ENCODE assay signal across 8 mouse cellular contexts in genomic region chr4:123904333-123905125, GRCm38 (mm10). TPM values are rescaled to one million over a fixed set of nuclear protein-coding genes. Genes with fewer than 3 reads are reported as not detected.
DNase-seq lines count a peak whose midpoint lies in the region; ATAC-seq lines count a peak whose summit lies in the region.

TSS of gene Mycbp (plus strand) at chr4:123904832.

- no peaks in the 10 kb centered on the region for H3K9me3 ChIP-seq in hindbrain, embryonic 15.5 days

- peak within 1 kb of the TSS; percentile 92 for H3K4me2 ChIP-seq in hindbrain, embryonic 15.5 days

- peak; percentile 99 for DNase-seq in T-cell, adult 2 months (ENCODE audit: low spot score)
- peak; percentile 99 for DNase-seq in cerebellum, postnatal 36 days
- peak; percentile 99 for DNase-seq in frontal cortex, postnatal 36 days (ENCODE audit: low spot score in 2 of 2)
- DNase-seq in left cerebral cortex, adult 11 months (ENCODE audit: low spot score) = peak; percentile 96
- DNase-seq in lung, postnatal 4 days = peak; percentile 99 to 100
- peak; percentile 99 for DNase-seq in retina, postnatal 7 days (ENCODE audit: low read depth, low spot score)
- DNase-seq in urinary bladder, adult 2 months (ENCODE audit: low spot score) = peak; percentile 100

- H3K36me3 ChIP-seq in hindbrain, embryonic 15.5 days = 0 out of 2 replicates have a peak, but pooled peaks cover 6% of the 10 kb centered on the region

- H3K27ac ChIP-seq in hindbrain, embryonic 15.5 days (replicated peaks) = peak within 1 kb of the TSS; percentile 80

- H3K9ac ChIP-seq in hindbrain, embryonic 15.5 days = peak within 1 kb of the TSS; percentile 79

- peaks cover 21% of the 10 kb centered on the region for H3K4me1 ChIP-seq in hindbrain, embryonic 15.5 days (replicated peaks)

- under 1% methylated on average over 49 of the region's 49 CpGs for WGBS in hindbrain, embryonic 15.5 days

- H3K4me3 ChIP-seq in hindbrain, embryonic 15.5 days = peak within 1 kb of the TSS; percentile 89

- no peaks in the 10 kb centered on the region for H3K27me3 ChIP-seq in hindbrain, embryonic 15.5 days

- peak; percentile 100 for ATAC-seq in hindbrain, embryonic 15.5 days (ENCODE audit: low FRiP score, low read depth)

RNA-seq across cellular contexts. Expression of gene Mycbp, which starts in this region (rescaled TPM):
- polyA plus RNA-seq in hindbrain, embryonic 15.5 days (2015; fragmentation: Nextera tagmentation; extraction: Ambion mirVana) = 34.2 and 44.3 TPM in 2 replicates
- polyA plus RNA-seq in urinary bladder, adult 2 months (2012; rRNA removed) = 18.3 and 21.1 TPM in 2 replicates

Comparison
In these comparisons a context has a peak if more than half of its experiments do, and no peak if none do; other contexts are left out.
1. Peak in every context shown above with its lines: DNase-seq, ATAC-seq, H3K4me3 ChIP-seq and H3K27ac ChIP-seq.